Mouse (Mus musculus) T-helper 17 cell (primary cell): ENCODE data around the gene Tmem136.

Experiments
- in situ Hi-C, 2 experiments: fragments of 300-600 bp; cut with MboI, MseI; formaldehyde crosslinking; loops; 1 replicate in 1 of 2; 2 replicates in 1 of 2; pipeline ENCODE4 v1.15.1; 2025; ENCODE audit warnings: high pct_unique_total_duplicates in 2 of 2

Tmem136 gene

DNA sequence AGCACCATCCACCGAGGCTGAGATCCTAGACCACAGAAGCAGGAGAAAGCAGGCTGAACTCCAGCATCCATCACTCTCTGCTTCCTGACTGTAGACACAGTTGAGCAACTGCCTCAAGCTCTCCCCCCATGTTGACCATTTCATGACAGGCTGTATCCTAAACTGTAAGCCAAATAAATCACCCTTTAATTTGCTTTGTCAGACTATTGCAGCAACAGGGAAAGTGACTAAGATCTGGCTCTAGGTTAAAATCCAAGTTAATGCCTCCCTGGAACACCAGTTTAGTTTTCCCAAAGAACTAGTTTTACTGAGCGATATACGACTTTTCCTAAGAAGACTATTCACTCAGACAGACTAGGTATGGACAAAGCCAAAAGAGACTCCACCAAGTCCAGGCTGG, 37.7 kb downstream of the Tmem136 start:
- in situ Hi-C loops = no loop called here

DNA sequence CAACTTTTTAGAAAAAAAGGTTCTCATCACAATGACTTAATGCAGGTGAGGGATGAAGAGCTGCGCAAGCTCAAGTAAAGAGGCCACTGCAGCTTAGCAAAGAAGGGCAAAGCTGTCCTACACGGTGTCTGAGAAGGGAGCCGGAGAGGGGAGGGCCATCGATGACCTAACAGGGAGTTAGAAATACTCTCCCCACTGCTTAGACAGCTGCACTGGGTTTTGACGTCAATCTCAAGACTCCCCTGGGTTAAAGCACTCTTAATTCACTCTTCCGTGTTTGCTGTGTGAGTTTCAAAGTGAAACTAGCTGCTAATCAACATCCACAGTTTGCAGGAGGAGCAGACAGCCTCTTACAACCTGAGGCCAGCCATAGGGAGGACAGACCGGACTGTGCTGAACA, 40.2 kb downstream of the Tmem136 start:
- in situ Hi-C loops = no loop called here

DNA sequence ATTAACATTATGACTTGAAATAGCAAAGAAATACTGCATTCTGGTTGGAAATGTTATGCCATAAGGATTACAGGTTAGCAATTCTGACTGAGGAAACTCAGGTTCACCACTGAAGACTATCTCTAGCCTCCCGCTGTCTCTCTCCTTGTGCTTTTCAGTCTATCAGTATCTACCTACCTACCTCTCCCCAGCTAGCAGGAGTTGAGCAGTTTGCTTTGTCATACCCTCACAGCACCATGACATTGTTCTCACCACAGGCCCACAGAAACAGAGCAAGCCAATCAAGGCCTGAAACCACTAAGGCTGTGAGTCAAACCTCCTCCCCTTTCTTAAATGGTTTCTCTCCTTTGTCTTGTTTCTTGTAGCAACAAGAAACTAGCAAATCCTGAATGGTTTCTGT, 41.8 kb downstream of the Tmem136 start:
- in situ Hi-C loops = no loop called here

DNA sequence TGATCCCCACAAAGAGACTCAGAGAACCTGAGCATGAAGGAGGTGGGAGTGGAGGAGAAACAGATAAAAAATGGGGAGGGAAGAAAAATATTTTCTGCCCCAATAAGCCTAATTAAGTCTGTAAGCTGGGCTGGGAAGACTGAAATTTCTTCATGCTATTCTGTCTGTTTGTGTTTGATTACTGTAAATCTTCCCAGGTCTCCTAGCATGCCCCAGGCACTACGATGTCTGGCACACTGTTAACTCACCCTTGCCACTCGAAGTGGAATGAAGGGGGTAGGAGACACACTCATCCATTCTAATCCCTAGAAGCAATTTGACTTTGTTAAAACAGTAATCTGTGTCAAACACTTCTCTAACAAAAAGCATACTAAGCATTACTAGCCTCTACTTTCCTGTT, 44.6 kb downstream of the Tmem136 start:
- in situ Hi-C loops = no loop called here

DNA sequence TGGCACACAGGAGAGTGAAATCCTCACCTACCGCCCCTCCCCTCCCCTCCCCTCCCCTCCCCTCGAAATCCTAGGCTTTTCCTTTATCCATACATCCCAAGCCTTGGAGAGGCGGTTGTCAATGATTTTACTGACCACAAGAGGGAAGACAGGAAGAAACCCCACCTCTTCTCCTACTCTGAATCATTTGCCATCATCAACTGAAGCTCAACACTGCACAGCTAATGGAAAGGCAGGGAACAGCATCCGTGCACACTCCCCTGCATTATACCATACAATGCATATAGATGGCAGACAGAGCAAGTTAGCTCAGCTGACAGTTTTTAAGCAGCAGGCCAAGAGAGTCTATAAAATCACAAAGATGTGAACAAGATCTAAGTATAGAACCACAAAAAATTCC, 45.2 kb downstream of the Tmem136 start:
- in situ Hi-C loops = no loop called here

DNA sequence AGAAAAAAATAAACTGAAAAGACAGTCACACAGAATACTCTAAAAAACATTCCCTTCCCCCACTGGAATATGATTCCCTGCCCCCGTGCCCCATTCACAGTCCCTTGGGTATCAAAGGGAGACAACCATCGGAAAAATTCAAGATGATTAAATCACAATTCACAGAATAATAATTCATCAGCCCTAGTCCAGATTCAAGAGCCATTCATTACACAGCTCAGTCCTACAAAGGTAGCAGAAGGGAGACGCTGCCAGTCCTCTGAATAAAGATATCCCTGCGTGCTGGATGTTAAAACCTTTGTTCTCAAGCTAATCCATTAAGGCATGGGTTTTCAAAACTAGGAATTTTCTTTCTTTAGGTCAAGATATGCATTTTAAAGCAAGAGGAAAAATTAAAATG, 45.8 kb downstream of the Tmem136 start:
- in situ Hi-C loops = no loop called here

DNA sequence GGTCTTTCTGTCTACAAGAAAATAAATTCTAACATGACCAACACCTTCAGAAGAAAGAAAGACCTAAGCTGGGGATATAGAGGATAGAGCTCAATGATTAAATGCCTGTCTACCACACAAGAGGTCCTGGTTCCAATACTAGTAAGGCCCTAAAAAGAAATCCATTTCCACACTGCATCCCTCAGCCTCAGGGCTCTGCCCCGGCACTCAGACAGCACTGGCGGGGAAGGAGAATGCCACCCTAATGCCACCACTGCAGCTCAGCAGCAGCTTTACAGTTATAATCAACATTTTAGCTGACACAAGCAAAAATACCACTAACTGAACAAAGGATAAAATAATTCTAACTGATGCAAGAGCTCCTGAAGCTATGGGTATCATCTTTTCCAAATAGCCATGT, 46.2 kb downstream of the Tmem136 start:
- in situ Hi-C loops = no loop called here

DNA sequence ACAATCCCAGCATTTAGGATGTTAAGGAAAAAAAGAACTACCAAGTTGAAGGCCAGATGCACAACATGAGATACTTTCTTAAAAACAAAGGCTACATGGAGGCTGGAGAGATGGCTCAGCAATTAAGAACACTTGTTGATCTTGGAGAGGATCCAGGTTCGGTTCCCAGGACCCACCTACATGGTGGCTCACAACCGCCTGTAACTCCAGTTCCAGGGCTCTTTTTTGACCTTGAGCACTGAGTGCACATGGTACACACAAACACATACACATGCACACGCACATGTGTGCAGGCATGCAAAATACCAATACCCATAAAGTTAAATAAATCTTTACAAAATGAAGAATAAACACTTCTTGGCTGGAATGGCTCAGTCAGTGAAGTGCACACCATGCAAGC, 48.5 kb downstream of the Tmem136 start:
- in situ Hi-C loops = no loop called here

DNA sequence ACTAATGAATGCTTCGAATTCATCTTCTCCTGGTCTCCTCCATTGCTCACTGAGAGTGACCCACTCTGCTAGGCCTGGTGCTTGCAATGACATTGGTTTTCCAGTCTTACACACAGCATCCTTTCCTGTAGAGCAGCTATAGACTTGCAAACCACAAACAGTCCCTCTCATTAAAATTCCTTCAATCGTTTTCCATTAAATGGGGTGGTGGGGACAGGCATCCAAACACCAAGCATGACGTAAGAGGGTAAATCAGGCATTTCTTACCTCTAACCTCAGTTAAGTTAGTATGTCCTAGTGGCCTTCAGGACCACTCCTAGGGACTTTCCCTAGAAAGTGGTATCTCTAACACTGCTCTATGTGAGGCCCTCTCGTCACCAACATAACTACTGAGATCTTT, 51.1 kb downstream of the Tmem136 start:
- in situ Hi-C loops = no loop called here

DNA sequence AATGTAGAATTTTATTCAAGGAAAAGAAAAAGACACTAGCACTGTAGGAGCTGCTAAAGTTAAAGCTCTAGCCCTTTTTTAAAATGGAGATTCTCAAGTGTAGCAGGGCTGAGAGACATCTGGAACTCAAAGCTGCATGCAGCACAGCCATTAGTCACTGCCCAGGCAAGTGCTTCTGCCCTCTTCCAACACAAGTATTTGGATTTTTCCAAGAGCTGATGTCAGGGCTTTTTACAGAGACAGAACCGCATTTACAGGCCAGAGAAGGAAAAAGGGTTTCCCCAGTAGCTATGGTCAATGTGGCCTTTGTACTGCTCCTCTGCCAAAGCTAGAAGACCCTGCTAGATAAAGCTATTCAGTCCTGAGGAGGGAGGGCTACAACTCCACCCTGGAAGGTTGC, 54.8 kb downstream of the Tmem136 start:
- in situ Hi-C loops = no loop called here
